Mouse (Mus musculus) liver, embryonic 11.5 days (tissue): ENCODE data around the gene Taldo1. TPM values are rescaled to one million over a fixed set of nuclear protein-coding genes. Genes with fewer than 3 reads are reported as not detected.

Experiments used
- ATAC-seq: fragments of 200-750 bp; cut with Nextera tagmentation; replicated peaks from 2 replicates; pipeline ENCODE4 v1.8.0; 2017; ENCODE audit warnings: moderate number of reproducible peaks, mild to moderate bottlenecking, moderate TSS enrichment, moderate library complexity; ENCODE audit not compliant: low FRiP score
- DNase-seq: peaks from one replicate; pipeline ENCODE4 v3.0.0-alpha.2; 2017; ENCODE audit warnings: low spot score
- H3K27ac ChIP-seq: fragments of 300-500 bp; sonication (generic); 2 replicates; pipeline ENCODE4 v1.5.1; 2014; ENCODE audit warnings: mild to moderate bottlenecking, low read depth, low read length, control low read depth
- H3K27me3 ChIP-seq: fragments of 300-500 bp; sonication (generic); replicated peaks from 2 replicates; pipeline ENCODE4 v1.6.1; 2014; ENCODE audit warnings: low read length, mixed read lengths; ENCODE audit not compliant: control insufficient read depth, insufficient read depth
- H3K36me3 ChIP-seq: fragments of 300-500 bp; sonication (generic); 2 replicates; pipeline ENCODE4 v1.6.1; 2014; ENCODE audit warnings: mild to moderate bottlenecking, low read length, moderate library complexity, mixed read lengths; ENCODE audit not compliant: control insufficient read depth, insufficient read depth
- H3K4me1 ChIP-seq: fragments of 300-500 bp; sonication (generic); replicated peaks from 2 replicates; pipeline ENCODE4 v1.6.1; 2014; ENCODE audit warnings: low read length, mixed read lengths; ENCODE audit not compliant: control insufficient read depth, insufficient read depth
- H3K4me2 ChIP-seq: fragments of 300-500 bp; sonication (generic); 2 replicates; pipeline ENCODE4 v1.6.1; 2014; ENCODE audit warnings: mild to moderate bottlenecking, control low read depth, moderate library complexity
- H3K4me3 ChIP-seq: fragments of 300-500 bp; sonication (generic); 2 replicates; pipeline ENCODE4 v1.5.1; 2014; ENCODE audit warnings: low read depth, low read length, control low read depth
- H3K9ac ChIP-seq: fragments of 300-500 bp; sonication (generic); 2 replicates; pipeline ENCODE4 v1.6.1; 2014; ENCODE audit warnings: low read depth, low read length, control low read depth
- H3K9me3 ChIP-seq: fragments of 300-500 bp; sonication (generic); 2 replicates; pipeline ENCODE4 v1.6.1; 2016; ENCODE audit warnings: low read length, inconsistent platforms, mixed read lengths; ENCODE audit not compliant: control insufficient read depth
- WGBS: fragments of 180-500 bp; shearing (Covaris S2); extraction: QIAGEN DNeasy Blood & Tissue Kit; methylation state at CpG from one replicate; pipeline ENCODE4 v1.1.7; 2014; 5-methylcytosine and 5-hydroxymethylcytosine counted together
- polyA plus RNA-seq: library from polyadenylated mRNA; unstranded; fragments of >200 nt; fragmentation: Nextera tagmentation; extraction: Ambion mirVana; gene quantifications from 2 replicates; pipeline ENCODE4 v1.2.1, GENCODE M21; 2014

The Taldo1 gene
- polyA plus RNA-seq = 442 and 472 TPM in 2 replicates

GRCm38 (mm10) chr7:141391625-141392551 is at the start of gene Taldo1:
Taldo1 (plus strand) TSS chr7:141392199.
- ATAC-seq (peak; percentile 83), DNase-seq (peak; percentile 95)
- H3K4me3 ChIP-seq = peak within 1 kb of the TSS; percentile 75
- H3K9me3 ChIP-seq = no peaks in the 10 kb centered on the region
- peaks cover 57% of the 10 kb centered on the region for H3K4me1 ChIP-seq
- H3K36me3 ChIP-seq = peaks cover 4% of the 10 kb centered on the region; the same call in 1 of the 2 replicates
- no peaks in the 10 kb centered on the region for H3K27me3 ChIP-seq
- H3K4me2 ChIP-seq = peak within 1 kb of the TSS; percentile 96
- peak within 1 kb of the TSS; percentile 90 for H3K27ac ChIP-seq
- WGBS = under 1% methylated on average over 57 of the region's 57 CpGs
- H3K9ac ChIP-seq = peak within 1 kb of the TSS; percentile 74

GRCm38 (mm10) chr7:141343230-141343629 is 48.8 kb upstream of the Taldo1 start:
- Histone ChIP-seq H3K9ac (no peak overlapping the region), H3K27ac (no peak overlapping the region), H3K9me3 (no peaks in the 10 kb centered on the region), H3K4me1 (peaks cover 13% of the 10 kb centered on the region), H3K36me3 (no peaks in the 10 kb centered on the region), H3K27me3 (0 out of 2 replicates have a peak, but pooled peaks cover 3% of the 10 kb centered on the region), H3K4me2 (no peak overlapping the region), H3K4me3 (no peak overlapping the region)
- WGBS = 68% methylated on average over 2 of the region's 2 CpGs
- ATAC-seq (no peak), DNase-seq (no peak)

GRCm38 (mm10) chr7:141343696-141344095 is 48.3 kb upstream of the Taldo1 start:
- DNase-seq = no peak
- no peaks in the 10 kb centered on the region for H3K9me3 ChIP-seq
- H3K36me3 ChIP-seq = no peaks in the 10 kb centered on the region
- H3K4me2 ChIP-seq = no peak overlapping the region; the same call in 1 of the 2 replicates
- no peak overlapping the region for H3K27ac ChIP-seq
- H3K9ac ChIP-seq = 0 out of 2 replicates have a peak overlapping the region, but pooled peaks have one; percentile 5
- H3K4me1 ChIP-seq = peaks cover 9% of the 10 kb centered on the region
- no peak for ATAC-seq
- 65% methylated on average over 7 of the region's 7 CpGs for WGBS
- 0 out of 2 replicates have a peak, but pooled peaks cover under 1% of the 10 kb centered on the region for H3K27me3 ChIP-seq
- no peak overlapping the region for H3K4me3 ChIP-seq

- Histone ChIP-seq H3K4me3 (no peak overlapping the region), H3K4me1 (peaks cover under 1% of the 10 kb centered on the region; the same call in 1 of the 2 replicates), H3K9ac (no peak overlapping the region), H3K36me3 (no peaks in the 10 kb centered on the region), H3K9me3 (no peaks in the 10 kb centered on the region), H3K4me2 (no peak overlapping the region), H3K27me3 (no peaks in the 10 kb centered on the region), H3K27ac (no peak overlapping the region)
- ATAC-seq (no peak), DNase-seq (no peak)
- whole genome bisulfite sequencing = 85% methylated on average over 5 of the region's 5 CpGs
These were observed 47.2 kb upstream of the Taldo1 start for GRCm38 (mm10) chr7:141344787-141345186.

GRCm38 (mm10) chr7:141351061-141351460 is 40.9 kb upstream of the Taldo1 start:
- Histone ChIP-seq H3K4me1 (peaks cover 4% of the 10 kb centered on the region; the same call in 1 of the 2 replicates), H3K9me3 (no peaks in the 10 kb centered on the region), H3K9ac (no peak overlapping the region), H3K36me3 (no peaks in the 10 kb centered on the region), H3K27ac (no peak overlapping the region), H3K4me2 (no peak overlapping the region), H3K4me3 (no peak overlapping the region), H3K27me3 (no peaks in the 10 kb centered on the region)
- DNase-seq = no peak
- no peak for ATAC-seq
- WGBS = 68% methylated on average over 6 of the region's 6 CpGs

GRCm38 (mm10) chr7:141355051-141355450 is 36.9 kb upstream of the Taldo1 start:
- 77% methylated on average over 8 of the region's 8 CpGs for WGBS
- no peaks in the 10 kb centered on the region; the same call in none of the 2 replicates for H3K27me3 ChIP-seq
- peaks cover 4% of the 10 kb centered on the region; the same call in 1 of the 2 replicates for H3K4me1 ChIP-seq

GRCm38 (mm10) chr7:141355626-141356326 is 36.2 kb upstream of the Taldo1 start:
- no peak for DNase-seq

More at GRCm38 (mm10) chr7:141355051-141355450, 36.9 kb upstream of the Taldo1 start:
- H3K4me2 ChIP-seq = no peak overlapping the region
- no peak overlapping the region for H3K4me3 ChIP-seq
- DNase-seq (no peak), ATAC-seq (no peak)
- H3K9me3 ChIP-seq = no peaks in the 10 kb centered on the region
- H3K9ac ChIP-seq = no peak overlapping the region
- H3K36me3 ChIP-seq = no peaks in the 10 kb centered on the region
- H3K27ac ChIP-seq = no peak overlapping the region

GRCm38 (mm10) chr7:141356971-141357370 is 35.0 kb upstream of the Taldo1 start:
- 64% methylated on average over 14 of the region's 14 CpGs for WGBS
- Histone ChIP-seq H3K9ac (no peak overlapping the region), H3K27me3 (peaks cover 9% of the 10 kb centered on the region), H3K4me2 (no peak overlapping the region), H3K36me3 (no peaks in the 10 kb centered on the region), H3K9me3 (no peaks in the 10 kb centered on the region), H3K27ac (no peak overlapping the region), H3K4me1 (no peaks in the 10 kb centered on the region), H3K4me3 (no peak overlapping the region)
- ATAC-seq (no peak), DNase-seq (no peak)

More at GRCm38 (mm10) chr7:141355626-141356326, 36.2 kb upstream of the Taldo1 start:
- no peaks in the 10 kb centered on the region; the same call in none of the 2 replicates for H3K27me3 ChIP-seq
- H3K4me2 ChIP-seq = no peak overlapping the region
- ATAC-seq = peak; percentile 35; the same call in 1 of the 2 replicates
- no peak overlapping the region for H3K27ac ChIP-seq
- H3K9ac ChIP-seq = no peak overlapping the region
- no peaks in the 10 kb centered on the region for H3K36me3 ChIP-seq
- H3K9me3 ChIP-seq = no peaks in the 10 kb centered on the region
- no peak overlapping the region for H3K4me3 ChIP-seq
- H3K4me1 ChIP-seq = peaks cover 4% of the 10 kb centered on the region; the same call in 1 of the 2 replicates
- 56% methylated on average over 12 of the region's 12 CpGs for WGBS
